Mouse (Mus musculus): ENCODE results near the gene Zbtb14. TPM values are rescaled to one million over a fixed set of nuclear protein-coding genes. Genes with fewer than 3 reads are reported as not detected.

Gene Zbtb14
- total RNA-seq (2014; rRNA removed; ENCODE audit: low replicate concordance) (6.0 and 8.4 TPM in 2 replicates), polyA plus RNA-seq (2015; fragmentation: Nextera tagmentation; extraction: Ambion mirVana) (8.8 and 10.4 TPM in 2 replicates)

DNA sequence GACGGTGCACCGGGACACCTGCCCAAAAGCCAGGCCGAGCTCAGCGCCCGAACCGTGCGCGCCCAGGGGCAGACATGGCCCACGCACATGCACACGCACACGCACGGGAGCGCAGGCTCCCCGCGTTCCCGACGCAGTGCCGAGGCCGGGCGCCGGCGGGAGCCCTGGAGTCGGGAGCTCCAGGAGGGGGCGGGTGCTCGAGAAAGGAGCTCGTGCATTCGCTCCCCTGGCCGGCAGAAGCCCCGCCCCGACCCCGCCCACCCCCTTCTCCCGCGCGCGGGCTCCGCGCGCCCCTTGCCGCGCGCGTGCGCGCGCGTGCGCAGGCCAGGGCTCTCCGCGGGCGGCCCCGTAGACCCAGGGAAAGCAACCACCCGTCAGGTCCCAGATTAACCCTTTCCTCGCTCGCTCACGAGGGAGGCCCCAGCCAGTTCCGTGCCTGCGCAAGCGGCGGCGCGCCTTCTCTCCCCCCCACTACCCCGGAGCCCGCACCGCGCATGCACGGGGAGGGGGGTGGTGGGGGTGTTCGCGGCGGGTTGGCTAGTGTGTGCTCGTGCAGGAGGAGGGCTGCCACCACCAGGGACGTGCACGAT is at the start of gene Zbtb14:
TSS of gene Zbtb14 (plus strand) at position 540 of the 590 bp plus-strand sequence.
- WGBS, result under 1% methylated on average over 44 of the region's 72 CpGs
- Histone ChIP-seq H3K9ac (replicated peaks; ENCODE audit: low read depth, low read length) (peak within 1 kb of the TSS; percentile 91), H3K9me3 (replicated peaks; ENCODE audit: control insufficient read depth, low read length) (no peaks in the 10 kb centered on the region), H3K27ac (ENCODE audit: low read depth) (peak within 1 kb of the TSS; percentile 100), H3K4me3 (ENCODE audit: low read depth, low read length) (peak within 1 kb of the TSS; percentile 88), H3K36me3 (replicated peaks; ENCODE audit: control insufficient read depth, insufficient read depth, low read length) (peaks cover 15% of the 10 kb centered on the region), H3K27me3 (ENCODE audit: control insufficient read depth, insufficient read depth, low read length) (no peaks in the 10 kb centered on the region), H3K4me2 (ENCODE audit: low read depth, low read length) (peak within 1 kb of the TSS; percentile 73), H3K4me1 (ENCODE audit: control insufficient read depth, insufficient read depth) (peaks cover 7% of the 10 kb centered on the region; the same call in 1 of the 2 replicates)
- DNase-seq (ENCODE audit: low spot score) (peak; percentile 95), ATAC-seq (ENCODE audit: insufficient read depth, low read depth) (peak; percentile 91)
- TF ChIP-seq CTCF (IDR thresholded peaks at IDR 0.05; ENCODE audit: low read depth) (peak; percentile 34), EP300 (IDR thresholded peaks at IDR 0.05; ENCODE audit: low read depth) (no peak)

DNA sequence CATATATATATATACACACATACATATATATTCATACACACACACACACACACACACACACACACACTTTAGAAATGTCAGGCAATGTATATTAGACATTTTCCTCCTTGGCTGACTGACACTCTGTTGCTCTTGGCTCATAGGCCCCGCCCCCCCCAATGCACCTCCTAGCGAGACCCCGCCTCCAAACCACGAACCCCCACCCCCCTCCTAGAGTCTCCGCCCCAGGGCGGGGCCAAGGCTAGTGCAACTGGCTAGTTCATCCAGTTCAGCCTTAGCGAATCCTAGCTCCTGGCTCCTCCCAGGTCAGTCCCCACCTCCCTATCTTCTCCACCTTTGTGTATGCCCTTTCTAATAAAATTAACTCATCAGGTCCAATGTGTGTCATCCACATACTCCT is 36.8 kb upstream of the Zbtb14 start:
- no peaks in the 10 kb centered on the region for H3K4me1 ChIP-seq (ENCODE audit: control insufficient read depth, insufficient read depth)
- no peak overlapping the region for H3K27ac ChIP-seq (ENCODE audit: low read depth)
- H3K9me3 ChIP-seq (replicated peaks; ENCODE audit: control insufficient read depth, low read length), result no peaks in the 10 kb centered on the region
- H3K27me3 ChIP-seq (ENCODE audit: control insufficient read depth, insufficient read depth, low read length), result no peaks in the 10 kb centered on the region
- no peak overlapping the region for H3K9ac ChIP-seq (replicated peaks; ENCODE audit: low read depth, low read length)
- H3K4me2 ChIP-seq (ENCODE audit: low read depth, low read length), result no peak overlapping the region
- H3K4me3 ChIP-seq (ENCODE audit: low read depth, low read length), result no peak overlapping the region
- no peaks in the 10 kb centered on the region for H3K36me3 ChIP-seq (replicated peaks; ENCODE audit: control insufficient read depth, insufficient read depth, low read length)
- WGBS, result 73% methylated on average over 7 of the region's 7 CpGs
- no peak for TF ChIP-seq CTCF (IDR thresholded peaks at IDR 0.05; ENCODE audit: low read depth)
- no peak for TF ChIP-seq EP300 (IDR thresholded peaks at IDR 0.05; ENCODE audit: low read depth)
- ATAC-seq (ENCODE audit: insufficient read depth, low read depth), result no peak
- no peak for DNase-seq (ENCODE audit: low spot score)

DNA sequence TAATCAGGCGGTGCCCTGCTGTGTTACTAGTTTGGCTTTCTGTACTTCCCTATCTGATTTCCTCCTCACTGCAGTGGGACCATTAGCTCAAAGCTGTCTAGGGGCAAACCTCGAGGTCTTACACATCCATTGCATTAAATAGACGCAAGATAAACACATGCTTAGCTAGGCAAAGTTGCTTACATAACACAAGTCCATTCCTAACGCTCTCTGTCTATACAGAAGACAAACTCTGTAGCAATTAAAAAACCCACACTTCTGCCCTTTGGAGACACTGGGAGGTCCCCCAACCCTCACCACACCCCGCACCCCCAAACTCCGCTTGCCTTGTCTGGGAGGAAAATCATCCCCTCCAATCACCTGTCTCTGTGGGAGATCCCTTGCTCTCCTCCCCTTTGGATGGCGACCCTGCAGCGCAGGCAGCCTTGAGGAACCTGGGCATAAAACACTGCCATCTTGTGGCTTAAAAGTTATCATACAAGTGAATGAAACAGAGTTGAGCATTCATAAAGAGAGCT is 33.8 kb upstream of the Zbtb14 start:
- no peaks in the 10 kb centered on the region for H3K27me3 ChIP-seq (ENCODE audit: control insufficient read depth, insufficient read depth, low read length)
- H3K4me1 ChIP-seq (ENCODE audit: control insufficient read depth, insufficient read depth), result no peaks in the 10 kb centered on the region
- no peaks in the 10 kb centered on the region for H3K36me3 ChIP-seq (replicated peaks; ENCODE audit: control insufficient read depth, insufficient read depth, low read length)
- H3K4me2 ChIP-seq (ENCODE audit: low read depth, low read length), result no peak overlapping the region
- no peak overlapping the region for H3K4me3 ChIP-seq (ENCODE audit: low read depth, low read length)
- no peaks in the 10 kb centered on the region for H3K9me3 ChIP-seq (replicated peaks; ENCODE audit: control insufficient read depth, low read length)
- peak; percentile 51 for DNase-seq (ENCODE audit: low spot score)
- no peak overlapping the region for H3K27ac ChIP-seq (ENCODE audit: low read depth)
- 18% methylated on average over 8 of the region's 8 CpGs for WGBS
- H3K9ac ChIP-seq (replicated peaks; ENCODE audit: low read depth, low read length), result no peak overlapping the region
- peak; percentile 53 for ATAC-seq (ENCODE audit: insufficient read depth, low read depth)
- TF ChIP-seq CTCF (IDR thresholded peaks at IDR 0.05; ENCODE audit: low read depth) (peak; percentile 71), EP300 (IDR thresholded peaks at IDR 0.05; ENCODE audit: low read depth) (no peak)

DNA sequence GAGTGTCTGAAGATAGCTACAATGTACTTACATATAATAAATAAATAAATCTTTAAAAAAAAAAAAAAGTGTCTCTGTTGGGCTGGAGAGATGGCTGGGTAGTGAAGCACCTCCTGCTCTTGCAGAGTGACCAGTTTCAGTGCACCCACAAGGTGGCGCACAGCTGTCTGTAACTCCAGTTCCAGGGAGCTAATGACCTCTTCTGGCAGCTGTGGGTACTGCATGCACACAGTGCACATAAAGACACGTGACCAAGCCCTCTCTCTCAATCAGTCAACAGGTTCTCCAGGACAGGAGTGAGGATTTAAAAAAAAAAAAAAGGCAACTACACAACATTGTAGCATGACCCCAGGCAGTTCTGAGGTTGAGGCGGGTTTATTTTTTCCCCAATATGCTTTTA is 17.8 kb upstream of the Zbtb14 start:
- H3K9me3 ChIP-seq (replicated peaks; ENCODE audit: control insufficient read depth, low read length), result 0 out of 2 replicates have a peak, but pooled peaks cover 3% of the 10 kb centered on the region
- no peak overlapping the region for H3K27ac ChIP-seq (ENCODE audit: low read depth)
- H3K9ac ChIP-seq (replicated peaks; ENCODE audit: low read depth, low read length), result no peak overlapping the region
- no peak overlapping the region for H3K4me2 ChIP-seq (ENCODE audit: low read depth, low read length)
- no peaks in the 10 kb centered on the region for H3K27me3 ChIP-seq (ENCODE audit: control insufficient read depth, insufficient read depth, low read length)
- ATAC-seq (ENCODE audit: insufficient read depth, low read depth), result no peak
- DNase-seq (ENCODE audit: low spot score), result no peak
- H3K36me3 ChIP-seq (replicated peaks; ENCODE audit: control insufficient read depth, insufficient read depth, low read length), result no peaks in the 10 kb centered on the region
- 78% methylated on average over 3 of the region's 3 CpGs for WGBS
- H3K4me3 ChIP-seq (ENCODE audit: low read depth, low read length), result no peak overlapping the region
- TF ChIP-seq EP300 (IDR thresholded peaks at IDR 0.05; ENCODE audit: low read depth) (no peak), CTCF (IDR thresholded peaks at IDR 0.05; ENCODE audit: low read depth) (peak; percentile 47)
- no peaks in the 10 kb centered on the region for H3K4me1 ChIP-seq (ENCODE audit: control insufficient read depth, insufficient read depth)

DNA sequence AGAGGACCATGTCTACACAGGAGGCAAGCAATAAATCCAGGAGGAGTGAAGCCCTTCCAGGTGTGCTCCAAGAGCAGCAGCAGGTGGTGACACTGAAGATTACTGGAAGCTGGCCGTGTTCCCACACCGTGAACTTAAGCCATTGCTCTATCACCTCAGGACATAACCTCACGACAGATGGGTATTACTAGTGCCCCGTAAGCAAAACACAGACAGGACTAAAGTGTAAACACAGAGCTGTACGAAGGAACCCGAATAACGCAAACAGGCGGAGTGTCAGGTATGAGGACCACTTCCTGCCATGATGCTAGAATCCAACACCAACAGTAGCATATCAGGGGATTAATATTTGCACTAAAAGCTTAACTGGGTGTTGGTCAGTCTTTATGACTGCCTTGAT is 2.0 kb upstream of the Zbtb14 start:
- Histone ChIP-seq H3K4me3 (ENCODE audit: low read depth, low read length) (no peak overlapping the region), H3K4me2 (ENCODE audit: low read depth, low read length) (no peak overlapping the region), H3K36me3 (replicated peaks; ENCODE audit: control insufficient read depth, insufficient read depth, low read length) (no peaks in the 10 kb centered on the region), H3K27me3 (ENCODE audit: control insufficient read depth, insufficient read depth, low read length) (no peaks in the 10 kb centered on the region), H3K27ac (ENCODE audit: low read depth) (no peak overlapping the region), H3K9me3 (replicated peaks; ENCODE audit: control insufficient read depth, low read length) (no peaks in the 10 kb centered on the region), H3K9ac (replicated peaks; ENCODE audit: low read depth, low read length) (no peak overlapping the region), H3K4me1 (ENCODE audit: control insufficient read depth, insufficient read depth) (peaks cover 7% of the 10 kb centered on the region; the same call in 1 of the 2 replicates)
- DNase-seq (ENCODE audit: low spot score) (no peak), ATAC-seq (ENCODE audit: insufficient read depth, low read depth) (no peak)
- TF ChIP-seq EP300 (IDR thresholded peaks at IDR 0.05; ENCODE audit: low read depth) (no peak), CTCF (IDR thresholded peaks at IDR 0.05; ENCODE audit: low read depth) (no peak)
- WGBS, result 91% methylated on average over 8 of the region's 8 CpGs
